Mouse (Mus musculus) embryonic stem cell, embryonic (primary cell): Measurements from ENCODE around the gene Phgr1.

Experiments
- CTCF ChIA-PET, 4 experiments: fragments of 300-600 bp in 2 of 4; fragments of 350-600 bp in 2 of 4; sonication (Branson Sonifier 250); formaldehyde crosslinking; loops; one replicate each; lab custom pipeline; 2022; ENCODE audit warnings: inconsistent platforms in 2 of 4; lab: Charles Lee
- POLR2A ChIA-PET, 4 experiments: fragments of 300-600 bp in 2 of 4; fragments of 350-600 bp in 2 of 4; sonication (Branson Sonifier 250); formaldehyde crosslinking; loops; one replicate each; lab custom pipeline; 2022; ENCODE audit warnings: antibody characterized with exemption in 4 of 4, inconsistent platforms in 1 of 4; lab: Charles Lee

The Phgr1 gene

DNA sequence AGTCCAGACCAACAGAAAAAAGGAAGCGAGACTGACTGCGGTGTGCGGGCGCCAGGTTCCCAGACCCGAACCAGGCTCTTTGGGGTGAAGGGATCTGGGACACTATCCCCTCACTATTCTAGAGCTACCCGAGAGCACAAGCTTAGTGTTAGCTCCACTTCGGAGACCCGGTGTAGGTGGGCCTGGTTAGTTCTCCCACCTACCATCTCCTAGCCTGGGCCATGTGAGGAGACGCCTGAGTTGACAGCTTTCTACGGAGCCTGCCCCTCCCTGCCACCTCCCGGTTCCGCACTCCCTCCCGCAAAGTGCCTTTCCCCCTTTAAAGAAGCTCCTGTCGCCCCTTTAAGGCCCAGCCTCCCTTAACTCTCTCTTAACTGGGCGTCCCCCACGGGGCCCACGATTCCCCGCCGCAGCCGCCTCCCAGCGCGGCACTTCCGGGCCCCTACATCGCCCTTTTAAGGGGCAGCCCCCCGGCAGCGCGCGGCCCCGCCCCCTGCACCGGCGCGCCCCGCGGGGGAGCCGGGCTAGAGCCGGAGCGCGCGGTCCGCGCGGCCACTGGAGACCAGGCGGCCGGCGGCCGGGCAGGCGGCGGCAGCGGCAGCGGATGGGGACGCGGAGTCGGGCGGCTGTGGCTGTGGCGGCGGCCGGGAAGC is 27.2 kb upstream of the Phgr1 start, which contains the start of gene Inafm2:
Gene Inafm2, plus strand, starts transcription at position 527 of the 653 bp plus-strand sequence.
- POLR2A ChIA-PET, result interaction anchor here (0.5 to 2.0 kb wide), 15 partner anchors 13 to 151 kb away, joined by 3 to 7 read pairs (median 3); partner anchors contain the start of genes Ccdc9b (in 1 of the 4), Disp2 (in 1 of the 4), Ivd (in 1 of the 4) and Knstrn (in 1 of the 4)
- CTCF ChIA-PET, result interaction anchor here in 3 of 4 experiments (0.8 to 3.1 kb wide), 8 partner anchors 14 to 138 kb away, joined by 3 to 19 read pairs (median 4); partner anchors contain the start of gene Ccdc9b (in 2 of the 3)

DNA sequence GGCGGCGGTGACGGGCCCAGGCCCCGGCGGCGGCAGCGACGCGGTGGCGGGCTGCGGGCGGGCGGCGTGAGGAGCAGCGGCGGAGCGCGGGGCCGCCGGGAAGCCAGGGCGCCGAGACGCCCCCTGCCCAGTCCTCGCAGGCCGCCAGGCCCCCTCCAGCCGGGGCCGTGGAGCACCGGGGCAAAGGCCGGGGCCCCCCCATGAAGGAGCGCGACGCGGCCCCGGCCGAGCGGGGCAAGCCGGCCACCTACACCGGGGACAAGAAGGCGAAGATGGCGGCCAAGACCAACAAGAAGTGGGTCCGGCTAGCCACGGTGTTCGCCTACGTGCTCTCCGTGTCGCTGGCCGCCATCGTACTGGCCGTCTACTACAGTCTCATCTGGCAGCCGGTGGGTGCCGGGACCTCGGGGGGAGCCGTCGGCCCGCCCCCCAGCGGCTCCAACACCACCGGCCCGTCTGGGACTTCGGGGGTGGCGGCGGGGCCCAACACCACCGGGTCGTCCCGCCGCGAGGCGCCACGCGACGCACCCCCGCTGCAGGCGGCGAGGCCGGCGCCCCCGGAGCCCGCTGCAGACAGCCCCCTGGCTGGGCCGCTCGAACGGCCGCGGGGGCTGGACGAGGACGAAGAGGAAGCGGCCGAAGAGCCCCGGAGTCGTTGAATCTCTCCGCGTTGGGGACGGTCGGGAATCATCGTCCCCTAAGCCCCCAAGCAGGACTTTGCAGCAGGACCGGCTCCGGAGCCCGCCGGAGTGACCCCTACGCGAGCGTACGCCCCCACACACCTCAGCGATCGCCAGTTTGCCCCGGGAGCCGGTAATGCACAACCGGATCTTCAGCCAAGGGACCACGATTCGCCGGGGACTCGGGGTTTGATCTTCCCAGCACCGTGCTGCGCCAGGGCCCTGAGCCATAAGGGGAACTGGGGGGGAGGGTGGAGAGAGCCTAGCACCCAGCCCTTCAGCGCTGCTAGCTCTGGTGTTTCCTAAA is 26.4 kb upstream of the Phgr1 start:
- CTCF ChIA-PET, result interaction anchor here (0.5 to 3.1 kb wide), 18 partner anchors 13 to 372 kb away, joined by 3 to 19 read pairs (median 4); partner anchors contain the start of gene Ccdc9b (in 2 of the 4)
- POLR2A ChIA-PET, result interaction anchor here in 3 of 4 experiments (0.6 to 2.0 kb wide), 11 partner anchors 14 to 150 kb away, joined by 3 to 7 read pairs (median 4); partner anchors contain the start of genes Ccdc9b (in 1 of the 3), Knstrn (in 1 of the 3) and Plcb2 (in 1 of the 3)

DNA sequence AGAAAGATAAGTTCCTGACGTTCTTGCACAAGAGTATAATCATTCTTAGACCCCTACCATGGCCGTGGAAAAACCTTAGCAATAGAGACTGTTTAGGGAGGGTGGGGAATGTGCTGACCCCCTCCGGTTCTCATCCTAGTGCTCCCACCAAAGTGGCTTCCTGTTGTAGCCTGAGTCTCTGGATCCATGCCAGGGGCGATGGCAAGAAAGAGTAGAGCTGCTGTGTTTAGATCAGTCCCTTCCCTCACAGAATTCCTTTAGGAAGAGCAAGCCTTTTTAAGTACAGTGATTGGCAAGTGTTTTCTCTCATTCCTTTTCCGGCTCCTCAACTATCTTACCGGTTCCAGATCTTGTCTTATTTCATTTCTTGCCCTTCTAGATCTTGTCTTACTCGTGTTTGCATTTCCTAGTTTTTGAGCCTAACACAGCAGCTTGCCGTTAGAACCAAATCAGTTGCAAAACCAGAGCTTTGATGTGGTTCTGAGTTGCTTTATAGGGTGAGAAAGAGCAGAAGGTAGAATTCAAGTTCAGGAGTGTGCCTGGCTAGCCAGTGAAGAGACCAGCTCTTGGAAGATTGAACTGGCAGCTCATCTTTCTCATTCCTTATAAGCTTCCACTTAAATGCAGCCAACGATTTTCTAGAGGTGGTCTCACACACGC is 25.1 kb upstream of the Phgr1 start:
- CTCF ChIA-PET, result interaction anchor here (0.5 to 3.1 kb wide), 12 partner anchors 12 to 374 kb away, joined by 3 to 19 read pairs (median 4); partner anchors contain the start of gene Ccdc9b (in 1 of the 4)
- POLR2A ChIA-PET, result interaction anchor here (0.6 to 1.8 kb wide), 9 partner anchors 13 to 132 kb away, joined by 3 to 7 read pairs (median 3); partner anchors contain the start of gene Ccdc9b (in 1 of the 4)

DNA sequence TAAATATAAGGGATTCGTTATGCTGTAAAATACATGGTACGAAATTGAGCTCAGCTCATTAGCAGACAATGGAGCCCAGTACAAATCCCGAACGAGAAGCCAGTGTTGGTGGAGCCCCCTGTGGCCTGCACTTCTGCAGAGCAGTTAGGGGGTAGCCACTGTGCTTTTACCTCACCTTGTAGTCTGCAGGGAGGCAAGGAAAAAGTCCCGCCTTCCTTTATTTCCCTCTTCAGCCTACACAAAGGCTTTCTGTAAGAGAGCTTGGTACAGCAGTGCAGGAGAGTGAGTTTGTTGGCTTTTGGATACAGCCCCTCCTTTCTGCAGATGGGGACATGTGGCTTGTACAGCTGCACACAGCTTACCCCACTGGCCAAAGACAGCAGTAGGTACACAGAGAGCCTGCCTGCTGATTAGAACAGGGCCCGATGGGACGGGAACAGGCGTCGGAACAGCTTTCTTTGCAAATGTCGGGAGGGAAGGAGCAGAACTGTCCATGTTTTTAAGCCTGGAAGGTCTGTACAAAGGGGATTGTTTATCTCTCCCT is 23.2 kb upstream of the Phgr1 start:
- CTCF ChIA-PET, result interaction anchor here (0.5 to 4.4 kb wide), 13 partner anchors 10 to 568 kb away, joined by 3 to 25 read pairs (median 4); partner anchors contain the start of gene Ccdc9b (in 1 of the 4)

DNA sequence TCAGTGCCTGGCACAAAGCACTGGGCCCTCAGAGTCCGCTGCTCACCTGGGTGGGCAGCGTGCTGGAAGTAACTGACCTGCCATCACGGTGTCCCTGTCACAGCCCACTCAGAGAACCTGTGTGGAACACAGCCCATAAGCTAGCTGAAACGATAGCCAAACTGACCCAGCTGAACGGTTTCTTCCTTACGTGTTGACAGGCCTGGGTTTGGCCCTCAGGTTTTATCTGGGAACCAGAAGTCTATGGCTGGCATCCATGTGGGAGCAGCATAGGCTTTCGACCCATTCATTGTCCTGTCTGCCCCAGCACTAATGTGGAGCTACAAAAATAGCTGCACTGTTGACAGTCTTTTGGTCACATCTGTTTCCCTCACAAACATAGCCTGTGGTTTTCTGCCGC is 22.1 kb upstream of the Phgr1 start:
- ChIA-PET CTCF (interaction anchor here in 2 of 4 experiments (0.9 to 4.4 kb wide), 7 partner anchors 13 to 264 kb away, joined by 3 to 25 read pairs (median 4); partner anchors contain the start of gene Ccdc9b (in 1 of the 2)), POLR2A (interaction anchor here in 3 of 4 experiments (0.9 to 3.6 kb wide), 8 partner anchors 9 to 87 kb away, joined by 3 to 15 read pairs (median 5); partner anchors contain the start of gene Ccdc9b (in 2 of the 3))

More for the DNA sequence above, 23.2 kb upstream of the Phgr1 start:
- POLR2A ChIA-PET, result interaction anchor here (0.7 to 3.6 kb wide), 13 partner anchors 8 to 86 kb away, joined by 3 to 15 read pairs (median 3); partner anchors contain the start of gene Ccdc9b (in 2 of the 4)

DNA sequence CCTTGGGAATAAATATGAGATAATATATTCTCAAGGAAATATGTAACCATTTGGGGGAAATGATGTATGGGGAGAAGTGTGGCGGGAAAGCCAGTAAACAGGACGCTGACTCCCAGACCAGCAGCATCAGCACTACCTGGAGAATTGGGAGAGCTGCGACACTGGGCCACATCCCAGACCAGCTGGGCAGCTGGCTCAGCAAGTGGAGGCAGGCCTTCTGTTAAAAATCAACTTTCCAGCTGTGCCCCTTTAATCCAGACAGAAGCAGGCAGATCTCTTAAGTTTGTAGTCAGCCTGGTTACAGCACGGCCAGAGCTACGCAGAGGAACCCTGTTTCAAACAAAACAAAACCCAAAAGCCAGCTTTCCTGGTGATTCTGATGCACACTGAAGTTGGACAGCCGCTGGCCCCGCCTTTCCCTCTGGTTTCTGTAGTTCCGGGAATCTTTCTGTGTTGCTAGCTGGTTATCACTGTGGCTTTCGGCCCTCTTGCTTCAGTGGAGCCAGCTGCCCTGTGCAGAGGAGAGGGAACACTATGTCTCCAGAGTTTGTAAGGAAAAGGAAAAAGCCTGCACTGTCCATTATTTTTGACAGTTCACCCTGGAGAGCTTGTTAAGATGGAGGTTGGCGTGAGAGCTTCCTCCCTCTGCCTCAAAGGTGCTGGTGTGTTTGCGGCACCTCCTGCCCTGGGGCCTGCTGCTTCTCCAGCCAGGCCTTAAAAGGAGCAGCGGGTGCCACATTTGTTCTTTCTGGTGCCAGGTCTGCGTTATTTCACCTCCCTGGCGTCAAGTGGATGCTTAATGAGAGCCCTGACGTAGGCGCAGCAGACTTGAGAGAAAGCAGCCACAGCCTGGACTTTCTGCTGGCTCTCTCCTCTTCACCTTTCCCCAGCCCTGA is 20.4 kb upstream of the Phgr1 start:
- ChIA-PET CTCF (interaction anchor here in 2 of 4 experiments (0.7 to 4.4 kb wide), 4 partner anchors 10 to 265 kb away, joined by 3 to 25 read pairs (median 6); partner anchors contain the start of gene Ccdc9b (in 2 of the 2)), POLR2A (interaction anchor here in 3 of 4 experiments (0.6 to 3.6 kb wide), 6 partner anchors 10 to 275 kb away, joined by 3 to 15 read pairs (median 4); partner anchors contain the start of gene Ccdc9b (in 2 of the 3))

DNA sequence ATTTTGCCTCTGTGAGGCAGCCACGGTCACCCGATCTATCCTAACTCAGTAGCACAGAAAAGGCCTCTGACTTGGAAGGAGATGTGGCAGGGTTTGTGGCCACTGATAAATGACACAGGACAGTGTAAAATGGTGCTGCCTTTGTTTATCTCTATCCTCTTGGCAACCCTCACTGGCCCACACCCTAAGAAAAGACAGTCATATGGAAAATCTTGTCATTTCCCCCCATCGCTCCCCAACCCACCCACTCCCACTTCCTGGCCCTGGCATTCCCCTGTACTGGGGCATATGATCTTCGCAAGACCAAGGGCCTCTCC is 19.8 kb upstream of the Phgr1 start:
- CTCF ChIA-PET, result interaction anchor here in 2 of 4 experiments (1.3 to 4.4 kb wide), 3 partner anchors 9 to 130 kb away, joined by 3 to 25 read pairs (median 4); partner anchors contain the start of gene Ccdc9b (in 2 of the 2)

DNA sequence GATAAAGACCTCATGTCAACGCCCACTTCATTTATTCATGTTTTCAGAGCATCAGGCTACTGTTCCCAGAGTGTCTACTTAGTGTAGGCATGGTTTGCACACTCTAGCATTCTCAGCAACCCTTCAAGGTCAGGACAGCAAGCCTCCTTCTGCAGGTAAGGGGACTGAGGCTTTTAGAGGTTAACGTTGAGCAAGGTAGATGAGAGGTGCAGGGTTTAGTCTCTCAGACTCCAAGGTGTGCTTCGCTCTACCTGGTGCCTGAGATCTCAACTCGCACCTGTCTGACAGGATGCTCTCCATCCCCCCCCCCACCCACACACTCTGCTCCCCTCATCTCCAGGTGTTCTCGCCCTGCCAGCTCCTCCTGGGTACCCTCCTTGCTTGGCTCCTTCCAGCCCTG is 18.4 kb upstream of the Phgr1 start:
- POLR2A ChIA-PET, result interaction anchor here in 2 of 4 experiments (1.0 to 1.5 kb wide), 2 partner anchors 10 to 108 kb away, joined by 3 read pairs; partner anchors contain the start of gene Ivd (in 1 of the 2)
- CTCF ChIA-PET, result interaction anchor here in 2 of 4 experiments (1.2 to 1.3 kb wide), 2 partner anchors 10 to 129 kb away, joined by 3 read pairs; no protein-coding TSS in a partner anchor

More for the DNA sequence above, 19.8 kb upstream of the Phgr1 start:
- POLR2A ChIA-PET, result interaction anchor here in 3 of 4 experiments (0.6 to 1.2 kb wide), 5 partner anchors 9 to 156 kb away, joined by 3 to 6 read pairs (median 4); partner anchors contain the start of gene Ccdc9b (in 1 of the 3)

DNA sequence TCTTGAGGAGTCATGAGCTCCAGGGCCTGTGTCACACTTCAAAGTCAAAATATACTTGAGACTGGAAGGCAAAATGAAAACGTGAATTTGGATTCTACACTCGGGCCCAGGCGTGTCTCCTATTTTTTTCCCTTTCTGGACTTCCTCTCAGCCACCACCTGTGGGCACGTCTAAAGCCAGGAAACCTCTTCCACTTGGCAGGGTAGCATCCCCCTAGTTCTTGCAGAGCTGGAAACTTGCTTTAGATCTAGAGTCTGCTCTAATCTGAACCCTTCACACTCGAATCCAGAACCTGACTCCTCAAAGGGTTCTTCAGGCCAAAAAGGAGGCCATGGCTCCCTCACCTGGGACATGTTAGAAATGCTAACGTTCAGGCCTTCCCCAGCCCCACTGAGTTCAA is 17.2 kb upstream of the Phgr1 start:
- ChIA-PET POLR2A (interaction anchor here in 1 of 4 experiments (1.5 kb wide), 1 partner anchor 9 kb away, joined by 3 read pairs; no protein-coding TSS in a partner anchor), CTCF (interaction anchor here in 3 of 4 experiments (1.2 to 2.1 kb wide), 3 partner anchors 8 to 128 kb away, joined by 3 to 5 read pairs (median 3); no protein-coding TSS in a partner anchor)

DNA sequence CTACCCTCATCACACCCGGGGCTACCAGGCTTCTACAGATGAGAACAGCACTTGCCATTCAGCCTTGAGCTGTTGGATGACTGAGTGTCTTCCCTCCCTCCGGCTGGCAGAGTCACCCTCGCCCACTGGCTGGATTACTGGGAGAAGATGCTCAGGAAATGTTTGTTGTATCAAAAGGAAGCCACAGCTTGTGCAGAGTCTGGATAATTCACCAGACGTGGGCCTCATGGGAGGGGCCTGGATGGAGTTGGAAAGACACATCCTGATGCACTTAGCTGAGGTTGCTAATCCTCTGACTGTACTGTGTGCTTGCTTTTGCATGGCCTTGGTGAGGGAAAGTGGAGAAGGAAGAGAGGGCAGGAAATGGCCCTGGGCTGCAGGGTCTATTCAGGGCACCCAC is 16.5 kb upstream of the Phgr1 start:
- POLR2A ChIA-PET, result interaction anchor here in 1 of 4 experiments (0.7 kb wide), 1 partner anchor 723 kb away, joined by 3 read pairs; no protein-coding TSS in a partner anchor
- CTCF ChIA-PET, result interaction anchor here in 2 of 4 experiments (0.8 to 2.1 kb wide), 5 partner anchors 8 to 127 kb away, joined by 3 to 5 read pairs (median 3); partner anchors contain the start of gene Knstrn (in 1 of the 2)

DNA sequence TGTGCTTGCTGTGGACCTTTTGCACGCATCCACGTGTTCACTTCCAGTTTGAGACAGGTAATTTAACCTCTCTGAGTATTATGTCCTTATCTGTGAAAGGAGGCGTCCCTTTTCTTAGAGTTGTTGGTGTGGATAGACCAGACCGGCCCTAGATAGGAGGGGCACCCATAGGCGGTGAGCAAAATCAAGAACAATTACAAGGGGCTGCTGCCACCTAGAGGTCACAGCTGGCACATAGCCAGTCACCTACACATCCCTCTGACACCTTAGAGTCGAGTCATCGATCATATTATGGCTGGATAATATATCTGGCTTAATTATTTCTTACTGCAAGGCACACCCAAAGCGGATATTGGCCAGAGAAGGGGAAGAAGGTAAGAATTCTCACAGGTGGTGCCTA is 12.7 kb upstream of the Phgr1 start:
- ChIA-PET CTCF (interaction anchor here (0.6 to 2.8 kb wide), 26 partner anchors 8 to 560 kb away, joined by 3 to 15 read pairs (median 5); partner anchors contain the start of genes Inafm2 (in 2 of the 4), Ivd (in 1 of the 4) and Knstrn (in 1 of the 4)), POLR2A (interaction anchor here in 2 of 4 experiments (1.1 to 2.1 kb wide), 6 partner anchors 10 to 58 kb away, joined by 3 to 5 read pairs (median 4); partner anchors contain the start of gene Knstrn (in 1 of the 2))

DNA sequence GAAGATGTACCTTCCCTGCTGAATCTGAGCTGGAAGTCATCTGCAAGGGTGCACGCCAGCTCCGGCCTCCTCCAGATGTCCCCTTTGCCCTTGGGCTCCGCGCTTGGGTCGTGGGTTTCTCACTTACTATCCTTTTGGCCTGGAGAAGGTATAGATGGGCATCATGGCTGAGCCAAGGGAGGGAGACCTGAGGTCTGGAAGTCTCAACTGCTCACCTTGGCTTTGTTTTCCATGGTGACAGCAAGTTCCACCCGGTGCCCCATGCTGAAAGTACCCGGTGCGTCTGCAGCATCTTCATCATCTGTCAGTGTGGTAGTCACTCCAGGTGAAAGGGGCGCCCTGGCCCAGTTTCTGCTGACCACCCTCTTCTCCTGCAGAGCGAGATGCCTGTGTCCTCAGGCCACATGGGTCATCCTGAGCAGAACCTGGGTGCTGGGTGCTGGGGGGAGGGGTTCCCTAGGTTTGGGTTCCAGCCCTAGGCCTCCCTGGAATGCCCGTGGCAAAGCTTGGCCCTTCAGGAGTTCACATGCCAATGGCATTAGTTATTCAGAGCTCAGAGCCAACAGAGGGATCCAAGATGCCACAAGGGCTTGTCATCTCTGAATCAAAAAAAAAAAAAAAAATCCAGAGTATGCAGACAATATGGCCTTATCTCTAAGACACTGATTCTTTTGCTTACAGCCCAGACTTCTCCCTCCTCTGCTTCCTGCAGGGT is 12.1 kb upstream of the Phgr1 start:
- POLR2A ChIA-PET, result interaction anchor here in 1 of 4 experiments (1.1 to 2.1 kb wide), 3 partner anchors 13 to 58 kb away, joined by 3 to 4 read pairs (median 3); partner anchors contain the start of gene Knstrn
- CTCF ChIA-PET, result interaction anchor here in 3 of 4 experiments (0.6 to 4.7 kb wide), 16 partner anchors 11 to 137 kb away, joined by 3 to 38 read pairs (median 6); partner anchors contain the start of genes Inafm2 (in 1 of the 3) and Ivd (in 1 of the 3)

DNA sequence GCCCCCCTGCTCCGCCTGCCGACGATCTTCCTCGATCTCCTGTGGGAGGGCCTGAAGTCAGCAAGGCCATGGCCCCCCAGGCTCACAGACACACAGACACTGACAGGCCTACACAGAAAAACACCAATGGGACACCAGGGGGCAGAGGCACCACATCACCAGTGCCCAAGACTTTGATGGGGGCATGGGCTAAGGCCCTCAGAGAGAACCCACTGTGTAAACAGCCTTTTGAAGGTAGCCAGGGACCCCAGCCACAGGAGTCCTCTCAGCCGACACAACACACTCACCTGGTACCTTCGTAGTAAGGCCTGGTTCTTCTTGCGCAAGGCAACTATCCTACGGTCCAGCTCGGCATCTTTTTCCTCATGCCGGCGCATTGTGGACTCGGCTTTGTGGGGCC is 11.2 kb upstream of the Phgr1 start:
- POLR2A ChIA-PET, result interaction anchor here in 2 of 4 experiments (0.5 to 2.2 kb wide), 8 partner anchors 9 to 275 kb away, joined by 3 to 15 read pairs (median 4); partner anchors contain the start of gene Inafm2 (in 1 of the 2)
- CTCF ChIA-PET, result interaction anchor here (0.5 to 4.7 kb wide), 17 partner anchors 11 to 496 kb away, joined by 3 to 38 read pairs (median 5); partner anchors contain the start of gene Disp2 (in 1 of the 4)
